Mouse (Mus musculus): ENCODE data around the gene Tepp.

Gene Tepp

DNA sequence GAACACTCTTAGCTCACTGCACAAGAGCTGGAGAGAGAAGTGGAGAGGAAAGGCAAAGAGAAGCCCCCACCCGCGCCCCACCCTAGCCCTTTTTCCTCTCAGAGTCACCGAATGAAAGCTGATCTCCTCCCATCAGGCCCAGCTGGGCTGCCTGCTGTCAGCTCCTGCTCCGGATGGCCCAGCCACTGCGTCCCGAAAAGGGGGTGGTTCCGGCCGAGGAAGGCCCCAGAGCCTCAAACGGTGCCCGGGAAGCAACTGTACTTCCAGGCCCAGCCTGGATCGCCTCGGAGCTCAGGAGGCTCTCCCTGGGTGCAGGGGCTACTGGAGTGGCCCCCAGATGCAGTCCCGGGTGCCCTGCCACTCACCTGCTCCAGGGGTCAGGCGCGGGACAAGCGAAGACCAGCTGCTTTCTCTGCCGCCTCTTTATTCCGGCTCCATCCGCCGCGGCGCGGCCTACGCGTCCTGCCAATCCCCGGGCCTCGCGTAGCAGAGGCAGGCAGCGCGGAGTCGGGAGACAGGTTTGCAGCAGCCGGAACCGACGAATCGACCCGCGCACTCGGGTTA lies 20.9 kb downstream of the Tepp start:
- no peak for DNase-seq (ENCODE audit: extremely low spot score, low spot score)

DNA sequence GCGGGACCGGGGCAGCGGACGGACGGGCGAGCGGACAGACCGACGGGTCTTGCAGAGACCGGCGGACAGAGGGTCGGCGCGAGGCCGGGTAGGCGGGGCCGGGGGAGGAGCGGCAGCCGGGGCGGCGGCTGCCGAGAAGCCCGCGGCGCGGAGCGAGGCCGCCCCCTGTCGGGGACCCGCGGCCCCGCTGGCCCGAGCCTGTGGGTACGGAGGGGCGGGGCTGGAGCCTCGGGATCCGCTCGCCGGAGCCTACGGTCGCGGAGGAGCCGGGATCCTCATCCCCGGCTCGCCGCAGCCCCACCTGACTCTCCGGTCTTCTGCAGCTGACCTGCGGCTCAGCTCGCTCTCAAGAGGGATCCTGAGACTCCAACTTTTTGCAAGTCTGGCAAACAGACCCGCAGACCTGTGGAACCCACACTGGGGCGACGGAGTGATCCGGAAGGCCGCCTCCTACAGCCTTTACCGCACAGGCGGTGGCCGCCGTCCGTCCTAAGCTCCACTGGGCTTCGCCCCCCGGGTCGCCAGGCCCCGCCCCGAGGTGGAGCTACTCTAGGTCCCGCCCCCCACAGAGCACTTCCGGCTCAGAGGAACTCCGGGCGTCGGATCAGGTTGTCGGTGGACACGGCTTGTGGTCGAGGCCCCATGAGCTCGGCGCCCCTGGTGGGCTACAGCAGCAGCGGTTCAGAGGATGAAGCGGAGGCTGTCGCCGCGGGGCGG lies 21.5 kb downstream of the Tepp start, which contains the start of the genes Zfp319 and Usb1:
Gene Zfp319, minus strand, starts transcription at position 231 of the 717 bp plus-strand sequence.
Gene Usb1, plus strand, starts transcription at position 565 of the 717 bp plus-strand sequence.
- DNase-seq (ENCODE audit: extremely low spot score, low spot score): peak; percentile 97

DNA sequence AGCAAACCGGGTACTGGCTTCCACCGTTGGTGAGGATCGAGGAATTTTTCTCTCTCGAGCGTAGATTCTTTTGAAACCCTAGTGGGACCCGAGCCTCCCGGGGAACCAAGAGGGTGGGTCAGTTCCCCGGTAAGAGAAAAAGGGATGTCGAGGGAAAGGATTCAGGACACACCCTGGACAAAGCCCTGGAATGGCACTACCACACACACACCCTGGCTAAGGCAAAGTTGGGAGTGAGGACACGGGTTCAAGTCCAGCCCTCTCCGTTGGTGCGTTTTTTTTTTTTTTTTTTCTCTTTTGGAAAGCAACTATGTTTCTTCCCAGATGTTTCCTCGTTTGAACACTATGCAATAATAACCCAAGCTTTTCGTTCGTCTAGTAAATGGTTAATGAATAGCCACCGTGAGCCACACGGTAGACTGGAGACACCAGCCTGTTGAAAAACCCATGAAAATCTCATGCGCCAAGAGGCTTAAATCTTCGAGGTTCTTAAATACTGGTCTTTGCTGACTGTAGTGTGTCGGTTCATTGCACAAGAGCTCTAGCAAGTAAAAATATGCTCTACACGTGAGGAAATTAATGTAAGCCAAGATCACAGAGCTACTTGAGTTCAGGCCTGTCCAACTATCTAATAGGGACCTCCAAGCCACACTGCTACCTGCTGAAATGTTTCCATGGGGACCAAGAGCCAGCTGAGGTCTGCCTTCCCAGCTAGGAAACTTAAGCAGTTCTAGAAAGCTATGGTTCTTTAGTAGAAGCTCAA lies 22.3 kb downstream of the Tepp start:
- DNase-seq (ENCODE audit: extremely low spot score, low spot score): no peak

DNA sequence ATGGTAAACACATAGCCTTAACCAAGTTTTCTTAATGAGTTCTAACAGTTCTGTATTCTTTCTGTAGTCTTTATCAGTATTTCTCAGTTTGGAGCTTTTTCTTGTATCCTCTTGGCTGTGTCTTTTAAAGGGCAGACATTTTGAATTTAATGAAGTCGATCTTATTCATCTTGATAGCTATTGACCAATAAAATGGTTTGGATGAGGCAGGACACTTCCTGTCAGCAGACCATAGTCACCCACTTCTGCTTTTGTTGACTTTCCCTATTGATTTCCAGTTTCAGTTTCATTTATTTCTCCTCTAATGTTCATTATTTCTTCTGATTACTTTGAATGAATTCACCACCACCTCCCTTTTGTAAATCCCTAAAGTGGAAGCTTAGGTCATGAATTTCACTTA lies 25.3 kb downstream of the Tepp start:
- no peak for DNase-seq (ENCODE audit: extremely low spot score, low spot score)

DNA sequence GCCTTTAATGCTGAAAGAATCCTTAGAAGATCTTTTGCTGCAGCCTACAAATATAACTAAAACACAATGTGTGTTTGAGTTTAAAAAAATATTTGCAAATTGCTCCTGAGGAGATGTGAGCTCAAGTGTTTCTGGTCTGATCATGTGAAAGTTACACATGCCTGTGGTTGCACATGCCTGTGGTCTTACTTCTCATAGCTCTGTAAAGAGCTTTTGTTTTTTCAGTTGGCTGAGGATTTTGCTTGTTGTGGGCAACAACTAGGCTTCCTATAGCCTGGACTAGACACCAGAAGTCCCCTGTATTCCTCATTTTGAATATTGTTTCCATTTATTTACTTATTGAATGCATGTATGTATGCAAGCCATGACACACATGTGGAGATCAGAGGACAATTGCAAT lies 26.0 kb downstream of the Tepp start:
- no peak for DNase-seq (ENCODE audit: extremely low spot score, low spot score)

DNA sequence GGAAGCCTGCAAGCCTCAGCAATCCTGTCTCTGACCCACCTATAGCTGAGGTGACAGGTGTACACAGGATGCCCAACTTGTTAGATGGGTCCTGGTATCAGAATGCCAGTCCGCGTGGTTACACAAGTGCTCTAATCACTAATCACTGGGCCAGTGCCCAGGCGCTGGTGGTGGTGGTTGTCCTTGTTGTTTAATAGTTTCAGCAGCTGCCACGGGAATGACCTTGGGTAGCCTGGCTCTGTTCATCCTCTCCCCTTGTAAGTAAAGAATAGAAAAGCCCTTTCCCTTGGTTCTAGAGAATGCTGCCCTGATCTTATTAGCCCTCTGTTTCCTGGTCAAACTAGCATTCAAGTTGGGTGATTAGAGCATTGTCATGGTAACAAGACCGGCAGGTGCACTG lies 31.4 kb downstream of the Tepp start:
- no peak for DNase-seq (ENCODE audit: extremely low spot score, low spot score)

DNA sequence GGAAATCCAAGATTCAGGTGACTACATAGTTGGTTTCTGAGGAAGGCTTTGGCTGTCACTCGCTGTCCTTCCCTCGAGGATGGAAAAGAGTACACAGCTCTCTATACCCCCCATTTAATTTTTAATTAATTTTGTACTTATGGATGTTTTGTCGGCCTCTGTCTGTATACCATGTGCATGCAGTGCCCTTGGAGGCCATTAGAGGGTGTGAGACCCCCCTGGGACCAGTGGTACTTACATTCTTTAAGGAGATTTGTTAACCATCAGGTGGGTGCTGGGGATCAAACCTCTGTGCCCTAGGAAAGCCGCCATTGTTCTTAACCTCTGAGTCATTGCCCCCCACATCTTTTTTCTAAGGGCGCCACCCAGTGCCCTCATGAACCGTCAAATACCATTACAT lies 34.3 kb downstream of the Tepp start:
- no peak for DNase-seq (ENCODE audit: extremely low spot score, low spot score)

DNA sequence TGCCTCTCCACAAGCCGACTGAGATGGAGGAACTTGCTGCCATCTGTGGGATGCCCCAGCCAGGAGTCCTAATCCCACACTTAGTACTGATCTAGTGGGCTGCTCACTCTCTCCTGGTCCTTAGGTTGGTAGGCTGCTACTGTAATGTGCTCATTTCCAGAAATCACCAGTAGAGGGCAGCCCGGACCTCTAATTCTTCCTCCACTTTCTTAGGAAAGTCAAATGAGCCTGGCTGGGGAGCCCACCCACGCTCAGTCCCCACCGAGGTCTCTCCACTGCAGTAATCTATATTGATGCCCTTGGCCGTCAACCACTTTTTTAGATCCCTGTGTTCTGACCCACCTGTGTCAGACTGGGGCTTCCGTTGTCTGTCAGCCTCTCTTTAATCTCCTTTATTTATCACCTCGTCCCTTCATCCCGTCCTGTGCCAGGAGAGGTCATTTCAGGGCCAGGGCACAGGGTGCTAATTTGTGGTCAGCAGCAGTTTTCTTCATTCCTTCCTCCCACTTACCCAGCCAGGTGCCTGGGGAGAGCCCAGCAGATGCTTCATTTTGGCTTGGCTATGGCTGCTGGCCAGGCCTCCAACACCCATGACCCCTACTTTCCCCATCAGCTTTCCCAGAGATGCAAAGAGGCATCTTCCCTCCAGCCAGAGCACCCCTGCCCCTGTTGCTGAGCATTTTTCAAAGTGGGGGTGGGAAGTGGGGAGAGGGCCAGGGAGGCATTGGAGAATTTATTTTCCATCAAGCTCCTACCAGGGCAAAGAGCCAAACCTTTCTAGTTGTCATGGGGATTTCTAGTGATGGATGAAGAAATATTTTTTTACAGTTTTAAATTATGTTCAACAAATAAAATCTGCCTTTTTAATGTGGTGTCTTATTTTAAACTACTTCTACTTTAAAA lies 36.5 kb downstream of the Tepp start:
- DNase-seq (ENCODE audit: extremely low spot score, low spot score): peak; percentile 69

DNA sequence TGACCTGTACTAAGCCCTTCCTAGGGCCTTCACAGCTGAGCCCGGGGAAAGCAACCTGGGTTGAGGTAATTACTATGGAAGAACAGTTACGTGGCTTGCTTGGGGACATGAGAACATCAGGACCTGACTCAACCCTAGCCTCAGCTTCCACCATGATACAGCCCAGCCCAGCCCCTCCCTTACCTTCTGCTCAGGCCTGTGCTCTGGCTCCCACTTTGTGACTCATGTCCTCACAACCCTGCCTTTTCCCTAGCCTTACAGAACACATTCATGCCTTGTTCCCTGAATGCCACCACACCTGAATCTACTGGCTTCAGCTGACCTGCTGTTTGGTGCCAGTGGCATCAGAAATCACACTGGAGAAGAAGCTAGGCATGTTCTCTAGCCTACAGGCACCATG lies 38.0 kb downstream of the Tepp start:
- DNase-seq (ENCODE audit: extremely low spot score, low spot score): no peak

DNA sequence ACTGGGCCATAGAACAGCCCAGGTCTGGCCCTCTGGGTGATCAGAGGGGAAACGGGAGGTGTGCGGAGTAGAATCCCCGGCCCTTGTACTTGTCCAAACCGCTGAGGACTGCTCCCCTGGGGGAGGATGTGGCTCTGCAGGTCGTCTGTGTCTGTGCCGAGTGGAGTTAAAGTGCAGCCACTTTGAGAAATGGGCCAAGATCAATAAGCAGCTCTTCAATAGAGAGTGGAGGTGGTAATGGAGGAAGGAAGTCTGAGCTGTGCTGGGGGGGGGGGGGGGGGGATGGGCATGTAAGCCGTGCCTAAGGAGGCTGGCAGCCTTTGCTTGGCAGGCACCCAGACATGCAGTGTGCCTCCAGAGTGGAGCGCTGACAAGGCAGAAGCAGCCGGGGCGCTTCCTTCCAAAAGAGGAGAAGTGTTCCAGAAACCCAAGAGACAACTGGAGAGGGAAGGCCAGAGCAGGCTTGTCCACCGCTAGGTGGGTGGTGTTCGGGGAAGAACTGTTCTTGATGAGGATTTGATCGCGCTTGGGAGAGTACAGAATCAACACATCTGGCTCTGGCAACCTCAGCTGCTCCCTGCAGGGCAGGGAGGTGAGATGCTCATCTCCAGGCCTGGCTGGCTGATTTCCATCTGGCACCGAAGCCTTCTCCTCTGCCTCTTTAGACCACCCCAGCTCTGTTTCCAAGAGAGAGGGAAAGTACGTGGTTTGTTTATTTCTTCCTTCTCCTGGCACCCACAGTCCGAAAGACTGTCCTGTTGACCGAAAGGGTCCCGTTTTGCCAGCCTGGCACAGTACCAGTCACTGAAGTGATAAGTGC lies 38.7 kb downstream of the Tepp start:
- DNase-seq (ENCODE audit: extremely low spot score, low spot score): no peak

DNA sequence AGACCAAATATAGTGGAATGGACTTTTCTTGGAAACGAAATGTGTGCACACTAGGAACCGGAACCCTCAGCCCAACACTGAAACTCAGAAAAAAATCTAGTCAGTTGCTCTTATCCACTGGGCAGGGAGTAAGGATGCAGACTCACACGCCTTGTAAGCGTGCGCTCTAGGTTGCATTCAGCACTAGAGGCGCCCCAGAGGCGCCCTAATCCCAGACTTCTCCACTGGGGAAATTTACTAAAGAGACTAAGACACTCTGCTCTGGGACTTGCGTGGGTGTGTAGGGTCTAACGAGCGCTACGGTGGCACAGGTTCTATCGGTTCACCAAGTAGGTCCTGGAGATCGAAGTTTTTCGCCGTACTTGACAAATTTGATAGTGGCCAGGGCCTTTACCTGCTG lies 41.1 kb downstream of the Tepp start:
- peak; percentile 49 for DNase-seq (ENCODE audit: extremely low spot score, low spot score)

DNA sequence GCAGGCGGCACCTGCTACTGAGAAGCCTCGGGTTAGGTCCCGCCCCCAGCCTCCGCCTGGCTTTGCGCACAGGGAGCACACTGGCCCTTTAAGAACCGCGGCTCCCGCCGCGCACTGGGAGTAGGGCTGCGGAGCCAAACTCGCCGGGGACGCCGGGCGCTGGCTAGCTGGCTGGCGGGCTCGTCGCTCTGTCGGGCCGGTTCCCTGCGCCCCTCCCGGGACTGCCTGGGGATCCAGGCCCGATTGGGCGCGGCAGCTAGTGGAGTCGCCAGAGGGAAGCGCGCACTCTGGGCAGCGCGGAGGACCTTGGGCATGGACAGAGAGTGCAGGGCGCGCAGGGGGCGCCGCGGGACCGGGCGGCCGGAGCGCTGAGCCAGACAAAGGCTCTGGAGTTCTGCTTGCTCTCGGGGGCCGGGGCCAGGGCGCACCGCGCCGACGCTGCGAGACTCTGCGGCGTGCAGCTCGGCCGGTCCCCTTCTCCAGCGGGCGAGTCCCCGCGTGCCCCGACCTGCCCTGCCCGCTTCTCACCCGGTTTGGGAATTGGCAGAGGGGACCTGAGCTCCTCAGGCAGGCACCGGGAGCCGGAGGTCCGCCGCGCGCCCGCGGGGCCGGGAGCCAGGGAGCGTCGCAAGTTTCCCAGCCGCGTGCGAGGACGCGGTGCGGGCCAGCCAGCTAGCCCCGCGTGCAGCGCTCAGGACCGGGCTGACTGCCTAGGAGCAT lies 41.9 kb downstream of the Tepp start, which contains the start of gene Mmp15:
Gene Mmp15, plus strand, starts transcription at position 118 of the 720 bp plus-strand sequence.
- peak; percentile 87 for DNase-seq (ENCODE audit: extremely low spot score, low spot score)

DNA sequence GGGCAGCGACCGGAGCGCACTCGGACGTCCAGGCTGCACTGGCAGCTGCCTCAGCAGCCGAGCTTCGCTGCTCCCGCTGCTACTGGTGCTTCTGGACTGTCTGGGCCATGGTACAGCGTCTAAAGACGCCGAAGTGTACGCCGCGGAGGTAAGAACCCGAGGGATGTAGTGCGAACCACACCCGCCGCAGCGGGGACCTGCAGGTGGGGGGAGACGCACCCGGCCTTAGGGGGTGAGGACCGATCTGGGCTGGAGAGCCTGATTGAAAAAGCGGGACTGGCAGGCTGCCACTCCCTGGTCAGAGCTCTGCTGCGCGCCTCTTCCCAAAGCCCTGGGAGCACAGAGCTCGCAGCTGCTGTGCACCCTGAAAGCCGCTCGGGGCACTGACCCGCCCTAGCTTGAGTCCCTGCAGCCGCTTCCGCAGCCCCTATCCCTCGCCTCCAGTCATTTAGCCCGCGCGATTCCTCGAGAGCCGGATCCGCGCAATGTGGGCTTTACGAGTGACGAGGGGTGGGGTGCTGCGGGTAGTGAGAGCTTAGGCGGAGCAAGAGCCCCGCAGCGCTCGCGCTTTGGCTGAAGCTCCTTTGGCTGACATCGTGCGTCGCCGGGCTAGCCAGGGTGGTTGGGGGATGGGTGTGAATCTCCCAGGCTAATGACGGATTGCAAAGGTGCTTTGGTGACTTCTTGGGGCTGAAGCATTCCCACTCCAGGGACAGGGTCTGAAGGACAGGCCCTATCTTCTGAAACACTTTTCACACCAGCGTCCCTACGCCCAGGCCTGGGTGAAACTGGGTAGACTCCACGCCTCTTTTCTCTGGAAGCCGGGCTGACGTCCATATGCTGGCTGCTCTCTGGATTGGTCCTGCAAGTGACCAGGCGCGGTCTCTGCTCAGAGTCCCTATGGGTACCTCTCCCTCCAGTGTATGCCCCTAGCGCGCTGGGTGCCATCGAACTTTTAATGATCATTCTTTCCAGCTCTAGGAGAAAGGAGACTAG lies 42.8 kb downstream of the Tepp start:
- DNase-seq (ENCODE audit: extremely low spot score, low spot score): peak; percentile 81

DNA sequence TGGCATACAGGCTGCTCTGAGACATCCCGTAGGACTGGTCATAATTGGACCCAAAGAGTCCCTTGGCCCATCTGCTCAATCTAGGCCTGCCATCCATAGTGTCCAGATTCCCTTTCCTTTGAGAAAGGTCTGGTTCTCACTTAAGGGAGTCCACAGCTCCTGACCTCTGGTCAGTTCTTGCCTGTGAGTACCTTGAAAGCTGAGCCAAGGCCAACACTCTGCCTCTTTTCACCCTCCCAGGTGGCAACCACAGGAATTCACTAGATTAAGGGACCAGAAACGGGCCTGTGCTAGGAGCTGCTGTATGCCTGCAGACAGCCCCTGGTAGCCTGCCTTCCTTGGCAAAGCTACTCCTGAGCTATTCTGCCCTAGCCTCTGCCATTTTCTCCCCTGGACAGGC lies 44.2 kb downstream of the Tepp start:
- no peak for DNase-seq (ENCODE audit: extremely low spot score, low spot score)

DNA sequence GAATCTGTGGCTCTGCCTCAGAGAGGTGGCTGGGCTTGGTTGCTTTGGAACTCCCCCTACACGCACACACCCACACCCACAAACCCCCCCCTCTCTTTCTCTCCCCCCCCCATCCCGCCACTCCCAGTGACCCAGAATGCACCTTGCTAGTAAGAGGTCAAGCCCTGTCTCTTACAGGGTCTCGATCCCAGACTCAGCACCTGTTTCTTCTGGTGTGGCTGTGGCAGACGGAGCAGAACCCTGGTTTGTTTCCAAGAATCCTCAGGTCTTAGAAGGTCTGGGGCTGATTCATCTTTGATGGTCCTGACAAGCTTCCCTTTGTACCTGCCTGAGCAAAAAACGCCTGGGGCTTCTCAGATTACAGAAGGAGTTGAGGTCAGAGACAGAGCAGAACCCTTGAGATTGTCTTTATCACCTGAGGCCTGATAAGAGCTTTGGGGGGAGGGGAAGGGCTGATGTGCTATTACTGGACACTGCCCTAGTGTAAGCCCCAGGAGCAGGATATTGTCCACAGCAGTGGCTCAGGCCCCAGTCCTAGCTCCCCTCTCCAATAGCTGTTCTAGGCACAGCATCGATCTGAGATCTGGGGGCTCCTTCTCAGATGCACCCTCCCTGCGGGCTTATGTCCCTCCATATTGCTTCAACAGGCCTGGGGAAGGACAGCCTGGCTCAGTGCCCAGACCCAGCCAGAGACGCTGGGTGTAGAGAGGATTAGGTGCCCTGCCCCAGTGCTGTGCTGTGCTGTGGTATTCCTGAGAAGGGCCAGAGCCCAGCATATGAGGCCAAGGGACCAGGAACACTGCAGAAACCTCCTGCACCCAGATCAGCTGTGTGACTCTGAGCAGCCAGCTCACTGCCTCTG lies 48.4 kb downstream of the Tepp start:
- no peak for DNase-seq (ENCODE audit: extremely low spot score, low spot score)

DNA sequence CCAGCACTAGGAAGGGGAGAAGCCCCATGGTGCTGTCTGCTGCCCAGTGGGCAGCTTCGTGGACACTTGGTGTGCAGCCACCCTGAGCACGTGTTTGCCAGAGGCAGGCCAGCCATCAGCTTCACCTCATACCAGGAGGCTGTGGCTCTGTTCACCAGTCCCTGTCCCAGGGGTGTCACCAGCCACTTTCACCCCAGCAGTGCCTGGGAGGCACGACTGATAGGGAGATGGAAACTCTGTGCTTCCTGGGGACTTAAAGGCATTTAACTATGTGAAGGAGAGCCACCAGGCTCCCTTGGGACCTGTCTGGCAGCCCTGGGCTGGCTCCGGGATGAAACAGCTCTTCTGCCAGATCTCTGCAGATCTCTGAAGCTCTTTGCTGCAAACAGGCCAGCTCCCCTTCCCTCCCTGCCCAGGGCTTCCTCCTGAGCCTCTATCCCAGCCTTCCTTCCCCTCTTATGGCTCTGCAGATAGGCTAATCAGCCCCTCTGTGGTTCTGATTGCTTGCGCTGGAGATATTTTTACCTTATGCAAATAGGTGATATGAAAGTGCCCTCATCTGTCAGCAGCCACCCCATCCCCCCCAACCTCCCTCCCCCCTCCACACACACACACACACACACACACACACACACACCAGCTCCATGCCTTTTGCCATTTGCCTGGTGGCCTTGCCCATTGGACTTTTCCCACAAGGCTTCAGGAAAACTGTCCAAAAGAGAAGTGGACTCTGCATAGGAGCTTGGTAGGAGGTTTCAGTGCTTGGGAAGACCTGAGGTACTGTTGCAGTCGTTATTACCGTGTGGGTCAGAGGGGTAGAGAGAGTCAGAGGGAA lies 50.0 kb downstream of the Tepp start:
- DNase-seq (ENCODE audit: extremely low spot score, low spot score): no peak

DNA sequence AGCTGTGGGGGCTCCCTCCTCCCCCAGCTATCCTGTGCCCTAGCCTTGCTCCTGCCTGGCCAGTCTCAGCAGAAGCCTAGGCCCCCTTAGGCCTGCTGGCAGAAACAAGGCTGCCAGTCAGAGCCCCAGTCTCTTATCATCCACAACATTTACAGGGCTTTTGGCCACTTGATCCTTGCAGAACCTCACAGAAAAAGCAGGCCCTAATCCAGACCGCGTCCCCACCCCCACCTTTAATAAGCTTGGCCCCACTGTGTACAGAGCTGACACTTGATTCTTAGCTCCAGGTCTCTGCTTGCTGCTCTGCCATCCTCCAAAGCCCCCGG lies 50.6 kb downstream of the Tepp start:
- no peak for DNase-seq (ENCODE audit: extremely low spot score, low spot score)
